Mouse (Mus musculus) adipocyte (in vitro differentiated cells): Measurements from ENCODE around the gene Slc16a10.
A peak's percentile ranks its signal among the peaks of the same experiment; 100 is the strongest.

Experiments
- DNase-seq: peaks from one replicate; pipeline ENCODE4 v3.0.0-alpha.2; 2016; ENCODE audit warnings: low spot score

The Slc16a10 gene

DNA sequence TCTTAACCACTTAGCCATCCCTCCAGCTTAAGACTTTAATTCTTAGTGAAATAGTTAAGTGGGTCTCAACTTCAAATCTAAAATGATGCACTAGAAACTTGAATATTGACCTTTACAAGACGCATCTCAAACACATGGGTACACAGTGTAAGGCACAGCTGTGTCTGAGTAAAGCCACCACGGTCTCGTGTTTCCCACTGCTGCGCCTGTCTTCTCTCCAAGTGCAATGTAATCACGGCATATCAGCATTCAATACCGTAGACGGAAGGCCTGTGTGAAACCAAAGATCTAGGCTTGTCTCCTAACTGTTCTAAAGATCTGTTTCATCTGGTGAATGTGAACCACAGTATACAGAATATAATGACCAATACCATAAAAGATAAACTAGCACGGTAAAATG, 33.1 kb downstream of the Slc16a10 start:
- no peak for DNase-seq

GRCm38 (mm10) chr10:40107995-40108394, 34.1 kb downstream of the Slc16a10 start:
- DNase-seq = peak; percentile 87

DNA sequence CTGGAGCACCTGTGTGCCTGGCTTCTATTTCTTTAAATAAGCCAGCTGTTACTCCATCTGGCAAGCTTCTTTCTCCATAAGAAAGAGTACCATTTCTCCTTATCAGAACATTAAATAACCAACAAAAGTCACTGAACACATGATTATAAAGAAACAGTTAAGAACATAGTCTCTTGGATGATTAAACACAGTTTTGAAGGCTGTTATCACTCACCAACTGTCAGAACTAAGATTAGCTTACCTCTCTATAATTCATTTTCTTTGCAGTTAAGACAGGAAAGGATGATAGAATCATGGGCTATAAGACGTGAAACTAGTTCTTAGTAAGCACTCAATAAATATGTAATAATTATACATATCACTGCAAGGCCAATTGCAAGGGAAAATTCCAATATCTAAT, 36.9 kb downstream of the Slc16a10 start:
- DNase-seq = no peak

- DNase-seq = peak; percentile 67
These were observed 38.3 kb downstream of the Slc16a10 start for GRCm38 (mm10) chr10:40103790-40104189.

- no peak for DNase-seq
These were observed 39.1 kb downstream of the Slc16a10 start for GRCm38 (mm10) chr10:40102986-40103385.

DNA sequence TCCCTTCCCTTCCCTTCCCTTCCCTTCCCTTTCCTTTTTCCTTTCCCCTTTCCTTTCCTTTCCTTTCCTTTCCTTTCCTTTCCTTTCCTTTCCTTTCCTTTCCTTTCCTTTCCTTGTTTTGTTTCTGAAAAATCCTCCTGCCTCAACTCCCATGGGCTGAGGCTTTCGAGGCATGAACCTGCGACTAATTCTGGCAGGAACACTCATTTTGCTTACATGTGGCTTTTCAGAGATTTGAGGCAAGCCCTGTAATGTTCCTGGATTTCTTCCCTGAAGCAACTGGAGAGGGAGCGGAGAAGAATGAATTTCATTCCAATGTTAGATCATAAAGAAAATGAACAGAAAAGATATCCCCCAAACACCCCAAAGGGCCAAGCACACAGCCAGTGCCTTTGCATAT, 39.9 kb downstream of the Slc16a10 start:
- no peak for DNase-seq

DNA sequence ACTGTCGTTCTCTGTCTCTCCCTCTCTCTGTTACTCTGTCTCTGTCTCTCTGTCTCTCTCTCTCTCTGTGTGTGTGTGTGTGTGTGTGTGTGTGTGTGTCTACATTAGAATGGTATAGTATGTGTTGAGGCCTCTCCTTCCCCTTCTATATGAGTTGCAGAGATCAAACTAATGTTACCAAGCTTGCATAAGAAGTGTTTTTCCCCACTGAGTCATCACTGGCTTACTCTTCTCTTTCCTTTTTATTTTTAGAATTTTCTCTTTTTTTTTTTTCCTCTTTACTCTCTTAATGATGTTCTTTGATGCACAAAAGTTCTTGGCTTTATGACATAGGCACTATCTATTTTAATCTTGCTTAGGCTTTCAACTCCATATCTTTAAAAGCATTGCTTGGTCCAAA, 43.6 kb downstream of the Slc16a10 start:
- no peak for DNase-seq

DNA sequence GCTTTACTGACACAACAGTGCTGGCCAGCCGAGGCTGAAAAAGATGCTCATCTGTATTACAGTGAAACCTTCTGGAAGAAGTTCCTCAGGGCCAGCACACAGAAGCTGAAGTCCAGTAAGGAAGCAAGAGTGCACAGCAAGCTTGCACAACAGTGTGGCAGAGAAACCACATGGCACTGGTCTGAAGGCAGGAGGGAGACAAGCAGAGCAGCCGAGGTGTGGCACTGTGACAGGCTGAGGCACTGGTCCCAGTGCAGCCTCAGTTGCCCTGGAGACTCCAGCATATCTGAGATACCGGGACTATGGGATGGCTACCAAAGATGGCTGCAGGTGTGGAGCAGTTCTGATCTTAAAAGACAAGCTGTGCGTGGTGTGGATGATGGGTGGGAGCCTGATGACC, 44.5 kb downstream of the Slc16a10 start:
- DNase-seq = peak; percentile 76

DNA sequence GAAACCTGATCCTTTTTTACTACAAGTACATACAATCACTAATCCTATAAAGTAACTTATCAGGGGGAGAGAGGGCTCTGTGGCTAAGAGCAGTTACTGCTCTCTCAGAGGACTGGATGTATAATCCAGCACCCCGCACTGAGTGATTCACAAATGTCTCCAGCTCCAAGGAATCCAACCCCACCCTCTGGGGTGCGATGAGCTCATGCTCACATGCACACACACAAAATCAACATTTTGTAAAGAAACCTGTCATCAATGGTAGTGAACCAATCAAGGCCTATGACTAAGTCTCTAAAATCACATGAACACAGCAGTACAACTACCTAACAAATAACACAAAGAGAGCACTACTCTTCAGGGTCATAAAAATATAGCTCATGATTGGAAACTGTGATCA, 47.3 kb downstream of the Slc16a10 start:
- DNase-seq = peak; percentile 39

DNA sequence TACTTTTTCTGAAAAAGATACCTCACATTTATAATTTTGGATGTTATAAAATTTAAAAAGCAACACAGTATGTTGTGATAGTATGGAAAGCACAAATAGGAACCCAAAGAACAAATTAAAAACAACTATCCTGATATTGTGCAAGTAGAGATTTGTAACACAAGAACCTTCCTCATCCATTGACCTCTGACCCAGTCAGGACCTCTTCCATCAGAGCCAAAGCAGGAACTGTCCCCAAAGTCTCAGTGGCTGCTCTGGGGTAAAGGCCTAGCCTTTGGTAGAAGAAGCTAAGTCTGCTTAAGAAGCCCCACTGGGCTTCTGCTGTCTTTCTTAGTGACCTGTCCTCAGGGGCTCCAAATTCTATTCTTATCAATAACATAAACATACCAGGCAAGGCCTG, 48.5 kb downstream of the Slc16a10 start:
- peak; percentile 61 for DNase-seq

DNA sequence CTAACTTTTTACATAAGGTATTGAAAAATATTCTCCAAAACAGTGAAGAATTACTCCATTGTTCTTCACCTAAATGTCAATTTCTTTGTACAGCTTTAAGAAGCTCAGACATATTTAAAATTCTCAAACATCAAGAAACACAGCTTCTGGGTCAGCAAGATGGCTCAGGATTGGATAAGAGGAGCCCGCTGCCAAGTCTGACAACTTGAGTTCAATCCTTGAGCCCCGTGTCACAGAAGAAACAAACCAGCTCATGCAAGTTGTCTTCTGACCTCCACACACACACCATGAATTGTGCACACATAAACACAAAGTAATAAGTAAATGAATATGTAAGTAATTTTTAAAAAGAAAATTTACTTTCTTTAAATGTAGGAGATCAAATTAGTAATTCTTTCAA, 50.6 kb downstream of the Slc16a10 start:
- DNase-seq = no peak

DNA sequence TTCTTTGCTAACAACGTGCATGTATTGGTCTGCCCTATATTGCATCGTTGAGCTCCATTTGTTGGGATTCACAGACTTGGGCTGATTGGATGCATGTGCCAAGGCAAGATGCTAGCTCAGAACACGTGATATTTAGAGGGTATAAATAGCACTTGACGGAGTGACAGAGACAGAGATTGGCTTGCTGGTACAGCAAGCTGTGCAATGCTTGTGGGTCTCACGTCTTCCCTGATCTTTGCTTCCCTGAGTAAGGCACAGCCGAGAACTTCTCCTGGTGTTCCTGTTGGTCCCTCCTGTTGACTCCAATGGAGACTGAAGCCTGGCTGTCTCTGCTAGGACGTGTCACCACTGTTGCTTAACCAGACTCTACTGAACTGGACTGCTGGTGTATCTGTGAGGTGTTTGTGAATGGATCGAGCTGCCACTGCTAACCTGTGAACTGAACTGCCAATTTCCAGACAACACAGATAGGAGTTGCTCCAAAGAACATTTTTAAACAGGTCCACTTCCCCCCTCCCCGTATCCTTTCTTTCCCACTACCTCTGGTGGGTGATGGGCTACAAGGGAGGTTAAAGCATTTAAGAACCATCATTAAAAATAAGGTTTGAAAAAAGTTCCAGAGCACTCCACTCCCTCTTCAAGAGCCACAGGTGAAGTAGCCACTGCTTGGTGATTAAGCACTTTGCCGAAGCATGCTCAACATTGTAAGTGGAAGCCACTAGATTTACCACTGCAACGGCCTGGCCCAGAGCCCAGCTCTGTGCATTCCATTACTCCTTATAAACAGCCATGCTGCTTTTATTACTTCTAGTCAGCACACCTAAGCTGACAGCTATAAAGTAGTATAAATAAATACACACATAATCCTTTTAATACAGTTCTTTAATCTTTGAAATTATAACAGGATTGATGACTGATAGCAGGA, 51.3 kb downstream of the Slc16a10 start:
- no peak for DNase-seq

- peak; percentile 71 for DNase-seq
These were observed 57.5 kb downstream of the Slc16a10 start for GRCm38 (mm10) chr10:40084332-40085093.

- DNase-seq = no peak
These were observed 58.5 kb downstream of the Slc16a10 start for GRCm38 (mm10) chr10:40083556-40083955.

- DNase-seq = no peak
These were observed 59.4 kb downstream of the Slc16a10 start for GRCm38 (mm10) chr10:40082668-40083067.

GRCm38 (mm10) chr10:40080533-40080932, 61.5 kb downstream of the Slc16a10 start:
- no peak for DNase-seq

- no peak for DNase-seq
These were observed 62.8 kb downstream of the Slc16a10 start for GRCm38 (mm10) chr10:40079256-40079655.

DNA sequence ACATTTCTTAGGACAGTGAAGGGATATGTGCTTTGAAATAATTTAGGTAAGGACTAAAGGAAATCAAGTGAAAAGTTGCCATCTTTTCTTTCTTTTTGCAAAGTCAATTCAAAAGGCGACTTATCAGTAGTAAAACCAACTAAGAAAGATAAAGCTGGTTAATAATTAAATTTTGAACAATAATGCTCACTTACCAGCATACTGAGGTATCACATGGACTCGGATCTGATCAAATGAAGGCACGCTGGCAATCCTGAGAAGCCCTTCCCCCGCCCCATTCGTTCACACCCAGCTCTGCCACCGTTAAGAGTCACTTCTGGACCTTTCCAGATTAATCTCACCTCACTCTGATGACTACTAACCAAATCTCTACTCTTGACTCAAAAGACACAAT, 64.1 kb downstream of the Slc16a10 start:
- DNase-seq = no peak

- DNase-seq = peak; percentile 86
These were observed 64.6 kb downstream of the Slc16a10 start for GRCm38 (mm10) chr10:40077346-40077959.

- no peak for DNase-seq
These were observed 68.5 kb downstream of the Slc16a10 start for GRCm38 (mm10) chr10:40073608-40074007.

- DNase-seq = no peak
These were observed 71.4 kb downstream of the Slc16a10 start for GRCm38 (mm10) chr10:40070684-40071083.

DNA sequence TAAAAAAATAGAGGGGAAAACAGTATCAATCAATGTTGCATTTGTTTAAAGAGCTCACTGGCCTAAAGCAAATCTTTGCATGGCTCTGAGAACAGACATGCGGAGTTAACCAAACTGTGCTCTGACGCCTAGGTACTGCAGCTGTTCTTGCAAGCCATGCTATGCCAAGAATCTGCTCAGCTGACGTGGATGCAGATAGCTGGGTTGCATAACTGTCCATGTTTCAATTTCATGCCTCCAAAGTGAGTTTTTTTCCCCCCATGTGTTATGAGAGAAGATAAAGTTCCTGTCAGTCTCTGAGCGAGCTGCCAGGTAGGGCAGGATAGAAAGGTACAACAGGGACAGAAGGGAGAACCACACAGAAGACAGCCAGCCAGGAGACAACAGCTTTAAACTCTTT, 72.8 kb downstream of the Slc16a10 start:
- DNase-seq = peak; percentile 42

DNA sequence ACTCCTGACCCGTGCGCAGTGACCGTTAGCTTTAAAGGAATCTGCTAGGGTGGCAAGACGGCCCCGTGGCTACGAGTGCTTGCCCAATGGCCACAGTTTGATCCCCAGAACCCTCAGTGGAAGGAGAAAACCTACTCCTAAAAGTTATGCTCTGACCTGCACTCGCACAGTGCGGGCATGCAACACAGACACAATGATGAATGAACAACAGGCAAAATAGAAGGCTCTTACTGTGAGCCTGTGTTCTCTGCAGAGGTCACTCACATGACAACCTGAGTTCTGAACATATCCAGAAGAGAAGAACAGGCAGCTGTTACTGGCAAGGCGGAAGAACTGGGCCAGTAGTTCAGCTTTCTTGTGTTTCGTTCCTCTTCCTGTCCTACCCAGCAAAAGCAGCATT, 73.5 kb downstream of the Slc16a10 start:
- DNase-seq = no peak
